Mouse (Mus musculus) limb, embryonic 13.5 days (tissue): Measurements from ENCODE around the gene Metap1. TPM values are rescaled to one million over a fixed set of nuclear protein-coding genes. Genes with fewer than 3 reads are reported as not detected.
A peak's percentile ranks its signal among the peaks of the same experiment; 100 is the strongest.
"Not testable (repeated sequence)": the region's sequence is repeated elsewhere in the genome, so short reads cannot be mapped to it uniquely, and the experiment has no call there.

Source experiments
- ATAC-seq: fragments of 200-750 bp; cut with Nextera tagmentation; 2 replicates; pipeline ENCODE4 v1.8.0; 2017; ENCODE audit warnings: low read depth, moderate number of reproducible peaks, moderate TSS enrichment; ENCODE audit not compliant: low FRiP score
- H3K27ac ChIP-seq: fragments of 300-500 bp; sonication (generic); 2 replicates; pipeline ENCODE4 v1.5.1; 2015; ENCODE audit warnings: inconsistent platforms, mild to moderate bottlenecking, moderate library complexity
- H3K27me3 ChIP-seq: fragments of 300-500 bp; sonication (generic); 2 replicates; pipeline ENCODE4 v1.6.1; 2015; ENCODE audit warnings: mild to moderate bottlenecking, inconsistent platforms
- H3K36me3 ChIP-seq: fragments of 300-500 bp; sonication (generic); 2 replicates; pipeline ENCODE4 v1.6.1; 2015; ENCODE audit warnings: inconsistent platforms, mild to moderate bottlenecking, moderate library complexity
- H3K4me1 ChIP-seq: fragments of 300-500 bp; sonication (generic); 2 replicates; pipeline ENCODE4 v1.6.1; 2015; ENCODE audit warnings: inconsistent platforms
- H3K4me2 ChIP-seq: fragments of 300-500 bp; sonication (generic); replicated peaks from 2 replicates; pipeline ENCODE4 v1.6.1; 2015; ENCODE audit warnings: inconsistent platforms, mild to moderate bottlenecking, moderate library complexity
- H3K4me3 ChIP-seq: fragments of 300-500 bp; sonication (generic); 2 replicates; pipeline ENCODE4 v1.5.1; 2015; ENCODE audit warnings: moderate library complexity, mild to moderate bottlenecking, inconsistent platforms
- H3K9ac ChIP-seq: fragments of 300-500 bp; sonication (generic); 2 replicates; pipeline ENCODE4 v1.6.1; 2015; ENCODE audit warnings: mild to moderate bottlenecking, inconsistent platforms
- H3K9me3 ChIP-seq: fragments of 300-500 bp; sonication (generic); 2 replicates; pipeline ENCODE4 v1.6.1; 2016; ENCODE audit warnings: inconsistent platforms
- WGBS: fragments of 180-500 bp; shearing (Covaris S2); methylation state at CpG from one replicate; pipeline ENCODE4 v1.1.7; 2015; 5-methylcytosine and 5-hydroxymethylcytosine counted together
- polyA plus RNA-seq: library from polyadenylated mRNA; unstranded; fragments of >200 nt; fragmentation: Nextera tagmentation; extraction: Ambion mirVana; gene quantifications from 2 replicates; pipeline ENCODE4 v1.2.1, GENCODE M21; 2015

Gene Metap1
- polyA plus RNA-seq, 1 experiment from 2014 or later, result 44.0 TPM

- Histone ChIP-seq H3K9me3 (no peaks in the 10 kb centered on the region), H3K27ac (no peak overlapping the region), H3K4me3 (no peak overlapping the region), H3K4me1 (no peaks in the 10 kb centered on the region), H3K9ac (no peak overlapping the region), H3K36me3 (no peaks in the 10 kb centered on the region), H3K4me2 (no peak overlapping the region), H3K27me3 (no peaks in the 10 kb centered on the region)
- ATAC-seq, result no peak
- WGBS, result 77% methylated on average over 11 of the region's 11 CpGs
Observed at GRCm38 (mm10) chr3:138495166-138496145, 6.1 kb upstream of the Metap1 start.

GRCm38 (mm10) chr3:138494565-138494964, 5.2 kb upstream of the Metap1 start:
- Histone ChIP-seq H3K4me2 (no peak overlapping the region), H3K27me3 (no peaks in the 10 kb centered on the region), H3K9ac (no peak overlapping the region), H3K9me3 (no peaks in the 10 kb centered on the region), H3K4me1 (no peaks in the 10 kb centered on the region), H3K36me3 (no peaks in the 10 kb centered on the region), H3K27ac (no peak overlapping the region), H3K4me3 (no peak overlapping the region)
- 60% methylated on average over 1 of the region's 1 CpGs for WGBS
- ATAC-seq, result no peak

- no peak overlapping the region for H3K4me3 ChIP-seq
- no peaks in the 10 kb centered on the region for H3K9me3 ChIP-seq
- no peaks in the 10 kb centered on the region for H3K36me3 ChIP-seq
- H3K27ac ChIP-seq, result no peak overlapping the region
- no peaks in the 10 kb centered on the region for H3K4me1 ChIP-seq
- 84% methylated on average over 3 of the region's 3 CpGs for WGBS
- H3K27me3 ChIP-seq, result no peaks in the 10 kb centered on the region
- ATAC-seq, result no peak
- H3K4me2 ChIP-seq, result no peak overlapping the region
- H3K9ac ChIP-seq, result no peak overlapping the region
Observed at GRCm38 (mm10) chr3:138493668-138494067, 4.4 kb upstream of the Metap1 start.

GRCm38 (mm10) chr3:138490034-138490337, 671 bp upstream of the Metap1 start:
- Histone ChIP-seq H3K27ac (no peak overlapping the region), H3K9me3 (no peaks in the 10 kb centered on the region), H3K9ac (peak overlapping the region; percentile 65), H3K4me3 (peak overlapping the region; percentile 88), H3K4me2 (peak overlapping the region; percentile 63), H3K36me3 (peaks cover 15% of the 10 kb centered on the region), H3K4me1 (peaks cover 10% of the 10 kb centered on the region), H3K27me3 (no peaks in the 10 kb centered on the region)
- ATAC-seq, result 0 out of 2 replicates have a peak, but pooled peaks have one; percentile 11
- 25% methylated on average over 6 of the region's 6 CpGs for WGBS

- ATAC-seq, result peak; percentile 39; the same call in 1 of the 2 replicates
- WGBS, result under 1% methylated on average over 60 of the region's 61 CpGs
- peak overlapping the region; percentile 79 for H3K27ac ChIP-seq
Observed at GRCm38 (mm10) chr3:138488584-138489326, 560 bp downstream of the Metap1 start.

GRCm38 (mm10) chr3:138483240-138483639, 6.1 kb downstream of the Metap1 start:
- Histone ChIP-seq H3K4me1 (peaks cover 7% of the 10 kb centered on the region), H3K27ac (no peak overlapping the region), H3K36me3 (peaks cover 65% of the 10 kb centered on the region), H3K4me3 (no peak overlapping the region), H3K4me2 (no peak overlapping the region), H3K9me3 (peaks cover 4% of the 10 kb centered on the region; the same call in 1 of the 2 replicates), H3K27me3 (no peaks in the 10 kb centered on the region), H3K9ac (no peak overlapping the region)
- WGBS, result 92% methylated on average over 2 of the region's 2 CpGs
- no peak for ATAC-seq

More at GRCm38 (mm10) chr3:138488584-138489326, 560 bp downstream of the Metap1 start:
- Histone ChIP-seq H3K4me1 (peaks cover 10% of the 10 kb centered on the region), H3K9ac (peak overlapping the region; percentile 93), H3K27me3 (no peaks in the 10 kb centered on the region), H3K9me3 (peaks cover 4% of the 10 kb centered on the region; the same call in 1 of the 2 replicates), H3K4me3 (peak overlapping the region; percentile 88), H3K36me3 (peaks cover 25% of the 10 kb centered on the region), H3K4me2 (peak overlapping the region; percentile 74)

- WGBS, result 84% methylated on average over 14 of the region's 14 CpGs
- no peak for ATAC-seq
Observed at GRCm38 (mm10) chr3:138481526-138482284, 7.6 kb downstream of the Metap1 start.

GRCm38 (mm10) chr3:138479489-138479888, 9.8 kb downstream of the Metap1 start:
- ATAC-seq, result no peak
- H3K36me3 ChIP-seq, result peaks cover 57% of the 10 kb centered on the region
- 92% methylated on average over 8 of the region's 8 CpGs for WGBS

More at GRCm38 (mm10) chr3:138481526-138482284, 7.6 kb downstream of the Metap1 start:
- Histone ChIP-seq H3K4me2 (no peak overlapping the region), H3K4me3 (no peak overlapping the region), H3K4me1 (no peaks in the 10 kb centered on the region), H3K9ac (no peak overlapping the region), H3K9me3 (peaks cover 4% of the 10 kb centered on the region; the same call in 1 of the 2 replicates), H3K27ac (no peak overlapping the region), H3K27me3 (no peaks in the 10 kb centered on the region), H3K36me3 (peaks cover 64% of the 10 kb centered on the region)

GRCm38 (mm10) chr3:138471066-138471465, 18.2 kb downstream of the Metap1 start:
- WGBS, result 77% methylated on average over 3 of the region's 3 CpGs
- Histone ChIP-seq H3K36me3 (peaks cover 69% of the 10 kb centered on the region), H3K27me3 (no peaks in the 10 kb centered on the region), H3K27ac (no peak overlapping the region), H3K4me2 (no peak overlapping the region), H3K9ac (no peak overlapping the region), H3K4me1 (no peaks in the 10 kb centered on the region), H3K4me3 (no peak overlapping the region), H3K9me3 (no peaks in the 10 kb centered on the region)
- no peak for ATAC-seq

More at GRCm38 (mm10) chr3:138479489-138479888, 9.8 kb downstream of the Metap1 start:
- no peak overlapping the region for H3K27ac ChIP-seq
- no peak overlapping the region for H3K4me3 ChIP-seq
- H3K9ac ChIP-seq, result no peak overlapping the region
- peaks cover 1% of the 10 kb centered on the region; the same call in 1 of the 2 replicates for H3K9me3 ChIP-seq
- H3K4me2 ChIP-seq, result no peak overlapping the region
- H3K27me3 ChIP-seq, result no peaks in the 10 kb centered on the region
- no peaks in the 10 kb centered on the region for H3K4me1 ChIP-seq

GRCm38 (mm10) chr3:138466656-138467055, 22.7 kb downstream of the Metap1 start:
- H3K27ac ChIP-seq, H3K9ac ChIP-seq, H3K27me3 ChIP-seq, H3K4me2 ChIP-seq, H3K4me3 ChIP-seq, ATAC-seq, H3K4me1 ChIP-seq, H3K9me3 ChIP-seq: not testable (repeated sequence)
- H3K36me3 ChIP-seq, result peaks cover 79% of the 10 kb centered on the region
- 84% methylated on average over 1 of the region's 1 CpGs for WGBS

- no peak for ATAC-seq
- Histone ChIP-seq H3K36me3 (peaks cover 86% of the 10 kb centered on the region), H3K4me1 (no peaks in the 10 kb centered on the region), H3K4me3 (no peak overlapping the region), H3K4me2 (no peak overlapping the region), H3K9ac (no peak overlapping the region), H3K27ac (no peak overlapping the region), H3K27me3 (no peaks in the 10 kb centered on the region), H3K9me3 (no peaks in the 10 kb centered on the region)
- 67% methylated on average over 16 of the region's 16 CpGs for WGBS
Observed at GRCm38 (mm10) chr3:138464573-138465147, 24.7 kb downstream of the Metap1 start.
